Mouse (Mus musculus) thymus, postnatal 25 days (tissue): ENCODE measurements at regions not wholly inside any gene's neighbourhood (a gene's known extent, or its start where the extent isn't known, plus 50 kb on each side); places are given as distances from the start of the nearest gene placed in this dataset.

Experiments used
- DNase-seq: peaks from one replicate; pipeline ENCODE4 v3.0.0; 2022

GRCm38 (mm10) chr4:134990651-134991050 is 60.0 kb downstream of the Syf2 start:
- no peak for DNase-seq

DNA sequence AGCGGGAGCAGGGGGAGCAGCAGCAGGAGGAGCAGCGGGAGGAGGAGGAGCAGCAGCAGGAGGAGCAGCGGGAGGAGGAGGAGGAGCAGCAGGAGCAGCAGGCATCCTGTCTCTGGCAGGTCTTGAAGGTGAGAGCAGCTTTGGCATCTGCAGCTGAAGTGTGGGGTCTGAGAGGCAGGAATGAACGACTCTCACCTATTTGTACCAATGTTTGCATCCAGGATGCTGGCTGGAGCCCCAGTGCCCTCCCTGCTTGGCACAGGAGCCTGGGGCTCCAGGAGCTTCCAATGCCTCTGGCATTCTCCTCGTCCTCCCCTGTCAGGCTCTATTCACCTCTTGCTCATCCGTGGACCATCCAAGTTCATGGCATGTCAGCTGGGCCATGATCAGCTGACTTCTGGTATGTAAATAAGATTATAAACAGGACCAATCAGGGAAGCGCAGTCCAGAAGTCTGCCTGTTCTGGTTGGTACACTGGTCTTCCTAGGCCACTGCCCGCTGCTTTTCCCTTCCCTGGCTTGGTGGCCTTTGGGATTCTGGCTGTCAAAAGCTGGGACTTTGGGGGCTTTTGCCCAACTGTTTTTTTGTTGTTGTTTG is 62.9 kb downstream of the Syf2 start:
- no peak for DNase-seq

DNA sequence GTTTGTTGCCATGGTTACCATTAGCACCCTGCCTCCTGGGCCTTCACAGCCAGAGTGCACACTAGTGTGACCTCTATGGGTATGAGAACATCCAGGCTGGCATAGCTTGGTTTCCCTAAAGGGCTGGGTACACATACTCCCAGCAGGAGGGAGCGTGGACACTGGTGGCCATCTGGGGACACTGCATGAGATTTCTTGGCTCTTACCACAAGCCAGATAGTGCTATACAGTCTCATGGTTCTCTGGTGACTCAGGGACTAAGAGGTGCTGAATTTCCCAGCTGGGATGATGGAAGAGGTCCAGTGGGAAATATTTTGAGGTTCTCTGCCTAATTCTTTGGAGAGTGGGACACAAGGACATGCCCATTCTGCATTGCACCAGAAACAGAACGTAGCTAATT is 63.5 kb downstream of the Syf2 start:
- DNase-seq, result no peak

DNA sequence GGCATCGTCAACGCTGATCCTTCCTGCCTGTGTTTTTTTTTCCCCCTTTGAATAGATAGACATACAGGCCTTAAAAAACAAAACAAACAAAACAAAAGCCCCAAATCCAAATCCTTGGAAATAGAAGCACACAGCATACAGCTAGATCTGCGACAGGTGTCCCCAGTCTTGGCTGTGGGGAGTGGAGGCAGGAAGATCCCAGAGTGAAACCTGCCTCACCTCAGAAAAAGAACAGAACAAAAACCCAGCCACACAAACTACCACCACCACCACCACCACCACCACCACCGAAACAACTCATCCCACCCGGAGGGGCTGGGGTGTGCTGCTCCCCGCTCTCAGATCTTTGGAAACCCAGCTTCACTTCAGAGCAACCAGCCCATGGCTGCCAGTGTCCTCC is 64.0 kb downstream of the Syf2 start:
- no peak for DNase-seq

DNA sequence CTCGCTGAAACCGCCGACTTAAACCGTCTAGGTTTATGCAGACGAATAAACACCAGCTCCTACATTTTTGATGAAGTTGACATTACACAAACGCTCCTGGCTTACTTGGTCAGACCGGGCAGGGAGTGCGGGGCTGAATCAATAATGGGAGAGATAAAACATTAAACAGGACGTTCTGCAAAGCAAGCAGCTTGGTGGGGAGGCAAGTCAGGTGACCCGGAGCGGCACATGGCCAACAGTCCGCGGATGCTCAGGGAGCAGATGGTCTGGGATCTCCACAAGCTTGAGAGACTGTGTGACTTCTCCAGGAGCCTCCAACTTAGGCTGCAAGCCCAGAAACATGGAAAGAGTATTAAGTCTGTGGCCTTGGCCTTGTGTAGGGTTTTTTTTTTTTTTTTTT is 64.4 kb downstream of the Syf2 start:
- DNase-seq, result no peak

- no peak for DNase-seq
These were observed 65.4 kb downstream of the Syf2 start for GRCm38 (mm10) chr4:134996121-134996520.

DNA sequence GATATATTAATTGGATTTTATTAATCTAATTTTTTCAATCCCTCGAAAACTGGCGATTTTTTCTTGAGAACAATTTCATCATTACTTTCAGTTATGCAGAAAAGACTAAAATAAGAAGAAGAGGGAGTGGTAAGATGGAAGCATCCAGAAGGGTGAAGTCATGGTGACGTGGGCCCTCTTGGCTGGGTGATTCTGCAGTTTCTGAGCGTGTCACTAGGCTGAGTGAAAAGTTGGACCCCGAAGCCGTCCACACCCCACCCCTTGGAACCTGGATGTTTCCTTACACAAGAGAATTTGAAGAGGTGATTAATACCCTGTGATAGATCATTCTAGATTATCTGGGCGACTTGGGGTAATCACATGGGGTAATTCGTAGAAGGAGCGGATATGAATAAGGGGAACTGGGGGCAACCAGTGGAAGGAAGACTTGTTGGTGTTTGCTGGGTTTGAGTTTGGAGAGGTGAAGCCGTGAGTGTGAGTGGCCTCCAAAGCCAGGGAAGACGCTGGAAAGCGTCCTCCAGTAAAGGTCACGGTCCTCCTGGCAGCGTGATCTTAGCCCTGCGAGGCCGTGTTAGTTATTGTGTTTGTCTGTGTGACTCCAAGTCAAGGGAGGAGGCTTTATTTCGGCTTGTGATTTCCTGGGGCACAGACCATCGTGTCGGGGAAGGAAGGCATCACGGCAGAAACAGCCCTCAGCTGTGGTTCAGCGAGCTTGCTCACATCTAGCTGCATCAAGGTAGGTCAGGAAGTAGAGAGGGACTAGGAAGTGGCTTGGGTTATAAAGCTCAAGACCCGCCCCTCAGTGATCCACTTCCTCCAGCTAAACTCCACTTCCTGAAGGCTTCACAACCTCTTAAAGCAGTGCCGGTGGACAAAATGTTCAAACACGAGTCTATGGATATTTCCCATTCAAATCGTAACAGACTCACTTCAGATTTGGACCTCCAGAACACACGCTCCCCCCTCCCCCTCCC is 67.0 kb downstream of the Syf2 start:
- peak; percentile 38 for DNase-seq

GRCm38 (mm10) chr4:134998928-134999658 is 68.4 kb downstream of the Syf2 start:
- no peak for DNase-seq

GRCm38 (mm10) chr4:135002091-135002925 is 71.6 kb downstream of the Syf2 start:
- DNase-seq, result no peak

DNA sequence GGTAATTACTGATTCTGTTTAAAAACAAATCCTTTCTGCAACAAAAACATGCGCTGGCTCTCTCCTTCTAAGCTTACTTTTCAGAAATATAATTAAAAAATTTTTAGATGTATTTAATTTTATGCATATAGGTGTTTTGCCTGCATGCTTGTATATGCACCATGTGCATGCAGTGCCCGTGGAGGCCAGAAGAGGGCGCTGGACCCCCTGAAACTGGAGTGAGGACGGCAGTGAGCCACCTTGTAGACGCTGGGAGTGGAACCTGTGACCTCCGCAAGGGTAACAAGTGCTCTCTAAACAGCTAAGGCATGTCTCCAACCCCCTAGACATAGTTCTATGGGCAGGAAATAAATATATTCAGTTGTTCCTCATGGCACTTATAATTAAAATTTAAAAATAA is 80.7 kb downstream of the Syf2 start:
- DNase-seq, result no peak

DNA sequence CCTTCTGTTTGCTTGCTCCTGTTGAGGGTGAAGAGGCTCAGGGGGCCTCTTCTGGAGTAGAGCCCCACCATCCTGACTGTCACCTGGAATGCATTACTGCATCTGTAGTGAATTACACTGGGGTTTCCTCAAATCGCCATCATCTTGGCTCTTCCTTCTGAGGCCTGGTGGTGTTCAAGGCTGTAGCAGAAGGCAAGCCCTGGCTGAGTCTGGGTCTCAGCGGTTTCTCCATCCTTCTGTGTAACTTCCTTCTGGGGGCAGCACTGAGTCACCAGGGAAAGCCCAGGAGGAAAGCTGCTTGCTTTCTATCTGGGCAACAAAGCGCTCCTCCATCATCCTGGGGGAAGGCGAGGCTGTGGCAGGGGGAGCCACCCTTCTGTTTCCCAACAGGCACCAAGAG is 82.2 kb downstream of the Syf2 start:
- DNase-seq, result no peak

- DNase-seq, result peak; percentile 12
These were observed 83.2 kb downstream of the Syf2 start for GRCm38 (mm10) chr4:135013932-135014331.

DNA sequence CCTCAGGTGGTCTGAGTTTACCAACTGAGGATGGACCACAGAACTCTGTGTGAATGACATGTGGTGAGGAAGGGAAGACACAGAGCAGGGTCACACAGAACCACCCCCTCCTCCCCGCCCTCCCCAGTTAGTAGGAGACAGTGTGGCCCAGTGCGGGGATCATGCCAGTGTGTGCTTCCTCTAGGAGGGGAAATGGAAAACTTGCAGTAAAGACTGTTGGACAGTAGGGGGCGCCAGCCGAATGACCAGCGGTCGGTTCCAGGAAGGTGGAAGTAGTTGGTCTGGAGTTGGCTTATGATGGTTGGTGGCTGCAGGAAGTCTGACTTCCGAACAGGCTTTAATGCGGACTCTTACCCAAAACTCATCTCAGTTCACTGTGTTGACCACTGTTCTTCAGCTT is 87.3 kb downstream of the Syf2 start:
- DNase-seq, result peak; percentile 70

DNA sequence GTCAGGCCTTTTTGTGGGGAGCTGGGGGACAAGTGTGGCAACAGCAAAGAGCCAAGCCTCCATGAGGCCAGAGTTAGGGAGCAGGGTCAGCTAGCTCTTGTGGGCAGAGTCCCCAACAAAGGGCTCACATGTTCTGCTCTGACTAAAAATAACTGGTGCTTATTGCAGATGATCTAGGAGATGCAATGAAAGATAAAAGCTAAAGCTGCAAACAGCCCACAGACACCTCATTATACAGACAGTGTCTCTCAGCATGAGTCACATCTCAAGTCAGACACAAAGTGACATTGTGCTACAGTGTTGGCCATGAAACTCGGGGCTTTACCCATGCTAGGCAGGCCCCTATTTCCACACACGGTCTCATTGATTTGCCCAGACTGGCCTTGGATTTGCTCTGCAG is 88.4 kb downstream of the Syf2 start:
- DNase-seq, result no peak

GRCm38 (mm10) chr4:135020262-135020991 is 89.7 kb downstream of the Syf2 start:
- no peak for DNase-seq

- DNase-seq, result no peak
These were observed 92.5 kb downstream of the Syf2 start for GRCm38 (mm10) chr4:135023200-135023599.

DNA sequence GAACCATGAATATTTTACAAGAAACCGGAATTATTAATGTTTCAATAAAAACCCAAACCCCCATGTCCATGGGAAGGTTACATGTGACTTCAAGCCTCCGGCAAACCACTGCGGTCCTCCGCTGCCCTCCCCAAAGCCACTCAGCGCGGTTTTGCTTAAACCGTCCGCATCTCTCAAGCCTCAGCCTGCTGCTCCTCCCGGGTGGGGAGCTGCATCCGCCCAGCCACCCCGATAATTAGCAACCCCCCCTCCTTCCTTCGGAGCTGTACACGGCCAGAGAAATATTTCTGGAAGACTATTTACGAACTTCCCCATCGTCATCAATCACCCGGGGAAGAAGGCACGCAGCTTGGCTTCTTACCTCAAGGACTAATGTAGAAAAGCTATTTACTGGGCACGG is 94.7 kb upstream of the Runx3 start:
- no peak for DNase-seq

- DNase-seq, result no peak
These were observed 93.3 kb upstream of the Runx3 start for GRCm38 (mm10) chr4:135027136-135027535.

GRCm38 (mm10) chr4:135029723-135030122 is 90.7 kb upstream of the Runx3 start:
- no peak for DNase-seq

- no peak for DNase-seq
These were observed 88.0 kb upstream of the Runx3 start for GRCm38 (mm10) chr4:135032461-135032860.

GRCm38 (mm10) chr4:135033302-135033701 is 87.2 kb upstream of the Runx3 start:
- no peak for DNase-seq

DNA sequence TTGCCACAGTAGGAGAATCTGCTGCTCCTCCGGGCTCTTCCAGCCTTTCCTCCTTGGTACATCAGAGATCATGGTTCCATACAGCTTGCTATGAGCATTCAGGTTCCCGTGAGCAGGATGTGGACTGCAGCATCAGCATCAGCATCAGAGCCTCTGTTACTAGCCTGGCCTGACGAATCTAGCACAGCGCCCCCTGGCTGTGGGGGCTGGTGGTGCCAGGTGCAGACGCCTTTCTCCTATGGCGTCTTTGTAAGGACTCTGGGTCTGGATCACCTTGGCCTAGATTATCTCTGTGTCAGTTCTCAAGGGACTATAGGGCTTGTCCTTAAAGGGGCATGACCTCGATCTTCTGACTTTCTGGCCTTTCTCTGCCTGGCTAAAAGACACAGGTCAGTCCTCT is 86.0 kb upstream of the Runx3 start:
- peak; percentile 62 for DNase-seq
